Mouse (Mus musculus): ENCODE results near the gene Nmb.
A peak's percentile ranks its signal among the peaks of the same experiment; 100 is the strongest.

Nmb gene

DNA sequence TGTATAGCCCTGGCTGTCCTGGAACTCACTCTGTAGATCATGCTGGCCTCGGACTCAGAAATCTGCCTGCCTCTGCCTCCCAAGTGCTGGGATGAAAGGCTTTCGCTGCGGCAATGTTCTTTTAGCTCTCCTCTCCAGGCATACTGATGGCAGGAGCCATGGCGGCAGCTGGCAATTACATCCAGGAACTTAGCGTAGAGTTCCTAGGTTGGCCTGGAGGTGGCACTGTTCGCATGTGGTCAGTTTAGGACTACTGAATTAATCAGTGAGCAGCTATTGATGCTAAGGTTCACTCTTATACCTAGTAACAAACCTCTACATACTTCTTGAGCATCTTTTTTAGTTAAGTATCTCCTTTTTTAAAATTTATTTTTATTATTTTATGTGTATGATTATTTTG is 47.7 kb downstream of the Nmb start:
- peak; percentile 80 for DNase-seq (ENCODE audit: low spot score)

DNA sequence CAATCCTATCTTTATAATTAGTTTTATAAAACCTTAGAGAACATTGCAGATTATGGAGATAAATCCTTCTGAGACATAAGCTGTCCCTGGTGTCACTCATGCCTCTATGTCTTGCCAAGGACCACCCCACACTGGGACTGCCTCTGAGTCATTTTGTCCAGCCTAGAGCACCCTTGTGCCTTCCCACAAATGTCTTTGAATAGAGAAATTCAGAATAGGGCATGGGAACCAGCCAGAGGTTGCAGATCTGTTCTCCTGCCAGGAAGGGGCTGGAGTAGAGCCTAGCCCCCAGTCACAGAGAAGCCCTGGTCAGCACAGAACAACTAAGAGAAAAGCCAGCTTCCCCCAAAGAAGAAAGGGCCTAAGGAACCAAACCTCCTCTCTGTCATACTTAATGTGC is 49.6 kb downstream of the Nmb start:
- DNase-seq (ENCODE audit: low spot score): peak; percentile 30

DNA sequence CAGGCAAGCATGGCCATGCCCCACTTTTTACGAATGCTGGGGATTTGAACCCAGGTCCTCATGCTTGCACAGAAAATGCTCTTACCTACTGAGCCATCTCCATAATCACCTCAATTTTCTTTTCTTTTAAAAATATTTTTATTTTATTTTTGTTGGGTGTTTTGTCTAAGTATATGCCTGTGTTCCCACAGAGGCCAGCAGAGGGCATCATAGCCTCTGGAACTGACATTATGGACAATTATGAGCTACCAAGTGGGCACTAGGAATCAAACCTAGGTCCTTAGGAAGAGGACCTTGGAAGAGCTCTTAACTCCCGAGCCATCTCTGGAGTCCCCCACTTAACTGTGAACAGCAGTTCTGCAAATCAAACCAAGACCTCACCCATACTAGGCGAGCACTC is 51.7 kb downstream of the Nmb start:
- no peak for DNase-seq (ENCODE audit: low spot score)
